Mouse (Mus musculus) small intestine, adult 2 months (tissue): Measurements from ENCODE around the gene Gm28539.

Source experiments
- CTCF ChIP-seq: fragments of 200-500 bp; IDR thresholded peaks from 2 replicates; pipeline ENCODE4 v1.5.1; 2012; ENCODE audit warnings: low read depth, mild to moderate bottlenecking, control low read depth, inconsistent platforms, low read length, moderate library complexity, mixed read lengths; ENCODE audit not compliant: insufficient replicate concordance, insufficient read length; ENCODE audit errors: extremely low read depth
- POLR2A ChIP-seq: fragments of 200-500 bp; IDR thresholded peaks from 2 replicates; pipeline ENCODE4 v1.6.1; 2012; ENCODE audit warnings: low read depth, mild to moderate bottlenecking, control low read depth, inconsistent platforms, low read length, moderate library complexity

- TF ChIP-seq POLR2A = no peak
- no peak for TF ChIP-seq CTCF
These were observed 38.2 kb upstream of the Gm28539 start for GRCm38 (mm10) chr16:18798151-18798550.
